Mouse (Mus musculus): ENCODE data around the gene Tshz3. TPM values are rescaled to one million over a fixed set of nuclear protein-coding genes. Genes with fewer than 3 reads are reported as not detected.

The Tshz3 gene
- polyA plus RNA-seq, 1 experiment: 0.79 TPM

GRCm38 (mm10) chr7:36796392-36797187 is 98.7 kb downstream of the Tshz3 start:
- H3K4me3 ChIP-seq (ENCODE audit: insufficient read depth, low read depth, low read length): no peak overlapping the region
- H3K27ac ChIP-seq (replicated peaks; ENCODE audit: low read depth, low read length): no peak overlapping the region
- H3K4me1 ChIP-seq (ENCODE audit: control insufficient read depth, insufficient read depth, insufficient read length, low read length): no peaks in the 10 kb centered on the region

All from brown adipose tissue, adult 24 weeks (tissue).